Mouse (Mus musculus) liver, adult 2 months (tissue): ENCODE measurements around the gene Krt84.

ENCODE experiments used
- CTCF ChIP-seq: fragments of 200-500 bp; IDR thresholded peaks from 2 replicates; pipeline ENCODE4 v1.5.1; 2011; ENCODE audit warnings: low read depth, low read length, control low read depth
- POLR2A ChIP-seq: fragments of 200-500 bp; IDR thresholded peaks from 2 replicates; pipeline ENCODE4 v1.6.1; 2011; ENCODE audit warnings: low read length, control low read depth; ENCODE audit not compliant: insufficient read depth; ENCODE audit errors: extremely low read depth

- TF ChIP-seq CTCF, result no peak
- no peak for TF ChIP-seq POLR2A
These were observed 38.4 kb downstream of the Krt84 start for GRCm38 (mm10) chr15:101494203-101494602.
